Mouse (Mus musculus): ENCODE measurements around the gene Cd164. TPM values are rescaled to one million over a fixed set of nuclear protein-coding genes. Genes with fewer than 3 reads are reported as not detected.

The Cd164 gene
- polyA plus RNA-seq, 1 experiment from 2014 or later = 44.6 TPM

DNA sequence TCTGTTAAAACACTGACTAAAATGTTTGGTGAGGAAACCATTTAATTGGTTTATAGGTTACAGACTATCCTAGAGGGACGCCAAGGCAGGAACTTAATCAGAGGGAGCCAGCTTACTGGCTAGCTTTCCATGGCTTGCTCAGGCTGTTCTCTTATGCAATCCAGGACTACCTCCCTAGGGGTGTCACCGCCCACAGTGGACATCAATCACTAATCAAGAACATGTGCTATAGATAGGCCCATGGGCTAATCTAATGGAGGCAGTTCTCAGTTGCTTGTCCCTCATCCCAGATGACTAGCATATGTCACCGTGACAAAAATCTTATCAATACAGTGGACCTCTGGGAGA is 18.7 kb downstream of the Cd164 start:
- no peak for ATAC-seq (ENCODE audit: low read depth)
- no peaks in the 10 kb centered on the region for H3K36me3 ChIP-seq (ENCODE audit: control insufficient read depth, insufficient read depth, low read length)
- 95% methylated on average over 3 of the region's 3 CpGs for WGBS

DNA sequence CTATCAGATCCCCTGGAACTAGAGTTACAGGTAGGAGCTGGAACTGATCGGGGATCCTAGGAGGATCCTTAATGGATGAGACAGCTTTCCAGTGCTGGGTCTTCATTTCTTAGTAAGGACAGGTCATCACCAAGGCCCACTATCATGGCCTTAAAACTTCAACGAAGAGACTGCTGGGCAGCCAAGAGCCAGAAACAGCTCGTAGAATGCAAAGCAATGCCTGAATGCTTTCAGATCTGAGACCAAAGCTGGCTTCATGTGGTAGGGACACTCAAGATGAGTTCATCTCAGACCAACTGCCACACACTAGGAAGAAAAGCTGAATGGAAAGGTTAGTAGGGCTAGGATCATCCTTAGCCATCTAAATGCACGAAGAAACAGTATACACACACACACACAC is 19.8 kb downstream of the Cd164 start:
- H3K4me2 ChIP-seq (ENCODE audit: low read depth, low read length) = no peak overlapping the region
- no peak for ATAC-seq (ENCODE audit: low read depth)
- H3K36me3 ChIP-seq (ENCODE audit: control insufficient read depth, insufficient read depth, low read length) = no peaks in the 10 kb centered on the region
- no peaks in the 10 kb centered on the region for H3K27me3 ChIP-seq (ENCODE audit: control insufficient read depth, insufficient read depth, low read length)
- H3K4me3 ChIP-seq (ENCODE audit: low read depth, low read length) = no peak overlapping the region
- H3K9ac ChIP-seq (replicated peaks; ENCODE audit: low read depth, low read length) = no peak overlapping the region
- H3K9me3 ChIP-seq (ENCODE audit: control insufficient read depth, low read length) = no peaks in the 10 kb centered on the region
- no peak overlapping the region for H3K27ac ChIP-seq (ENCODE audit: low read depth, low read length)
- H3K4me1 ChIP-seq (ENCODE audit: control insufficient read depth, insufficient read depth, low read length) = no peaks in the 10 kb centered on the region
- 96% methylated on average over 4 of the region's 4 CpGs for WGBS

More for the DNA sequence above, 18.7 kb downstream of the Cd164 start:
- no peak overlapping the region for H3K4me2 ChIP-seq (ENCODE audit: low read depth, low read length)
- H3K9ac ChIP-seq (replicated peaks; ENCODE audit: low read depth, low read length) = no peak overlapping the region
- H3K4me1 ChIP-seq (ENCODE audit: control insufficient read depth, insufficient read depth, low read length) = no peaks in the 10 kb centered on the region
- H3K4me3 ChIP-seq (ENCODE audit: low read depth, low read length) = no peak overlapping the region
- no peaks in the 10 kb centered on the region for H3K27me3 ChIP-seq (ENCODE audit: control insufficient read depth, insufficient read depth, low read length)
- no peak overlapping the region for H3K27ac ChIP-seq (ENCODE audit: low read depth, low read length)
- H3K9me3 ChIP-seq (ENCODE audit: control insufficient read depth, low read length) = no peaks in the 10 kb centered on the region

- Histone ChIP-seq H3K27me3 (ENCODE audit: control insufficient read depth, insufficient read depth, low read length) (no peaks in the 10 kb centered on the region), H3K4me3 (ENCODE audit: low read depth, low read length) (no peak overlapping the region), H3K36me3 (ENCODE audit: control insufficient read depth, insufficient read depth, low read length) (no peaks in the 10 kb centered on the region), H3K9ac (replicated peaks; ENCODE audit: low read depth, low read length) (no peak overlapping the region), H3K9me3 (ENCODE audit: control insufficient read depth, low read length) (no peaks in the 10 kb centered on the region), H3K27ac (ENCODE audit: low read depth, low read length) (no peak overlapping the region), H3K4me1 (ENCODE audit: control insufficient read depth, insufficient read depth, low read length) (no peaks in the 10 kb centered on the region), H3K4me2 (ENCODE audit: low read depth, low read length) (no peak overlapping the region)
- 96% methylated on average over 6 of the region's 6 CpGs for WGBS
- no peak for ATAC-seq (ENCODE audit: low read depth)
These were observed 22.8 kb downstream of the Cd164 start for GRCm38 (mm10) chr10:41542057-41542456.

DNA sequence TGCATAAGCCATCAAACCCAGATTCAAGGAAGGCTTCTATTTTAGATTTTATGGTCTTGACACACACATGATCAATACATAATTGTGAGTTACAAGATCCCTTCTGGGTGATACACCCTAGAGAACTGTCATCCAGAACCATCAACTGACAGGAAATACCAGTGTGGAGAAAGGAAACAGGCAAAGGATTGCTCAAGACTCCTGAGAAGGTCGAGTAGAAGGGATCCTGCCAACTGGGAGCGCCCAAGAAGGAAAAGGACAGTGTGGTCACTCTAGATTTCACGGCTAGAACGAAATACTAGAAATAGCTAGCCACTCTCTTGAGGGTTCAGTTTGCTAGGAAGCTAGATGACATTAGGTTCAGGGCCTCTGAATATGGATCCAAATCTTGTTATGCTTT is 24.2 kb downstream of the Cd164 start:
- 93% methylated on average over 4 of the region's 4 CpGs for WGBS
- Histone ChIP-seq H3K36me3 (ENCODE audit: control insufficient read depth, insufficient read depth, low read length) (no peaks in the 10 kb centered on the region), H3K9ac (replicated peaks; ENCODE audit: low read depth, low read length) (no peak overlapping the region), H3K27ac (ENCODE audit: low read depth, low read length) (no peak overlapping the region), H3K27me3 (ENCODE audit: control insufficient read depth, insufficient read depth, low read length) (no peaks in the 10 kb centered on the region), H3K4me3 (ENCODE audit: low read depth, low read length) (no peak overlapping the region), H3K4me1 (ENCODE audit: control insufficient read depth, insufficient read depth, low read length) (no peaks in the 10 kb centered on the region), H3K9me3 (ENCODE audit: control insufficient read depth, low read length) (no peaks in the 10 kb centered on the region), H3K4me2 (ENCODE audit: low read depth, low read length) (no peak overlapping the region)
- no peak for ATAC-seq (ENCODE audit: low read depth)

DNA sequence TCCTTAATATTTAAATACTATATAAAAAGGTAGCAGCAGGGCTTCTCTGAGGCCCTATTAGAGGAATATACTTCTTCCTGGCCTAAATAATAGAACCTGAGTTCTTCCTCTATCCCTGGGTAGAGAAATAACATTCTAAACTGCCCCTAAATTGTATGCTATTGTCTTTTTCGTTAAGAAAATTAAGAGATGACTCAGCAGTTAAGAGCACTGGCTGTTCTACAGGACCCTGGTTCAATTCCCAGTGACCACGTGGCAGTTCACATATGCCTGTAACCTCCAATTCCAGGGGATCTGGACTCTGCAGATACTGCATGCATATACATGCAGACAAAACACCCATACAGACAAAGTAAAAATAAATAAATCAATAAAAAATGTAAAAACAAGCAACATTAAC is 24.6 kb downstream of the Cd164 start:
- no peak for ATAC-seq (ENCODE audit: low read depth)
- Histone ChIP-seq H3K4me3 (ENCODE audit: low read depth, low read length) (no peak overlapping the region), H3K36me3 (ENCODE audit: control insufficient read depth, insufficient read depth, low read length) (no peaks in the 10 kb centered on the region), H3K4me2 (ENCODE audit: low read depth, low read length) (no peak overlapping the region), H3K4me1 (ENCODE audit: control insufficient read depth, insufficient read depth, low read length) (no peaks in the 10 kb centered on the region), H3K27me3 (ENCODE audit: control insufficient read depth, insufficient read depth, low read length) (no peaks in the 10 kb centered on the region), H3K27ac (ENCODE audit: low read depth, low read length) (no peak overlapping the region), H3K9ac (replicated peaks; ENCODE audit: low read depth, low read length) (no peak overlapping the region), H3K9me3 (ENCODE audit: control insufficient read depth, low read length) (no peaks in the 10 kb centered on the region)
- WGBS = 77% methylated on average over 2 of the region's 2 CpGs

DNA sequence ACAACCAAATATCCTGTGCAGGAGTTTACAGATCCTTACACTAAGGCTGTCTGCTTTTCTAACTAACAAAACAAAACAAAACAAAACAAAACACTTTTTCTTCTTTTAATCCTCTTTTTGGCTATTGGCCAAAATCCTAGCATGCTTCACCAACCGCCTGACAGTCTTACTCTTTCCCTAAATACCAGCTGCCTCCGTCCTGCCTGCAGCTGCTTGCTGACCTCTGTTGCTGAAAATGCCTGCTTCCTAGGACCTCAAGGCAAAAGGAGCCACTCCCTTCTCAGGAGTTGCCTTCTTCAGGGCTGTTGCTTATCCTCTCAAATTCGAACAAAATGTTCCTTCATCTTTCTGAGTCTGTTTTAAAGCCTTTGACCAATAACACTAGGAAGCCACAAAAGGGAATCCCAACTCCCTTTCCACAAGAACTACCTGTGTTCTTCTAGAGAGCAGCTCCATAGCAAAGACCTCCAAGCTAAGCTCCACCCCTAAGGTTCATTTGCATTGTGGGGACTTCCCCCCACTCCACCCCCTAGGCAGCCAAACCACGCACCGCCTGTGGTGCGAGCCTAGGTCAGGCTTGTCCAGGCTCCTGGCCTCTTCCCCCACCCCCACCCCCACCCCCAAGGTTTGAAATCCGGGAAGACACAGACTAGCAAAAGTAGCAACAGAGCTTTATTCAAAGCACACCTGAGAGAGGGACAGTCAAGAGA is 25.4 kb downstream of the Cd164 start:
- ATAC-seq (ENCODE audit: low read depth) = no peak
- Histone ChIP-seq H3K9me3 (ENCODE audit: control insufficient read depth, low read length) (no peaks in the 10 kb centered on the region), H3K36me3 (ENCODE audit: control insufficient read depth, insufficient read depth, low read length) (no peaks in the 10 kb centered on the region)

DNA sequence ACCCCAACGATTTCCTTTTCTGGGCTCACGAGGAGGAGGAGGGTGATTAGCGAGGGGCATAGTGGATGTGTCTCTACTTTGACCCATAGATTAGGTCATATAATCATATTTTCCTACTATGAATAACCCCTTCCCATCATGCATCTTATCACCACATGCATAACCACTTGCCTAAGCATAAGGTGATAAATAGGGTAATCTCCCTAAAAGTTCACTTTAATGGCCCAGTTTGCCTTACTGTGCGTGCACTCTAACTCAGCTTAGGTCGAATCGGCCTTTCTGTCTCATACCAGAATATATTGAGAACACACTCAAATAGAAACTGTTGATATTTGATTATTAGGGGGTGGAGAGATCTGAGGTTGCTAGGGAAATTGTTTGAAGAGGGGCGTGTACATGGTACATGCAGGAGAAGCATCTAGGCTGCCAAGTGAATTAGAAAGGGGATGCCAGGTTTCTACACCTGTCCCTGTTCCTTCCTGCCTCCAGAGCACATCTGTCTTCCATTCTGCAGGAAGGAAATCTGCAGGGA is 26.1 kb downstream of the Cd164 start:
- no peak overlapping the region for H3K27ac ChIP-seq (ENCODE audit: low read depth, low read length)
- no peak overlapping the region for H3K4me3 ChIP-seq (ENCODE audit: low read depth, low read length)
- H3K4me2 ChIP-seq (ENCODE audit: low read depth, low read length) = no peak overlapping the region
- no peak for ATAC-seq (ENCODE audit: low read depth)
- 72% methylated on average over 7 of the region's 7 CpGs for WGBS
- H3K4me1 ChIP-seq (ENCODE audit: control insufficient read depth, insufficient read depth, low read length) = no peaks in the 10 kb centered on the region
- H3K27me3 ChIP-seq (ENCODE audit: control insufficient read depth, insufficient read depth, low read length) = no peaks in the 10 kb centered on the region
- no peak overlapping the region for H3K9ac ChIP-seq (replicated peaks; ENCODE audit: low read depth, low read length)
- no peaks in the 10 kb centered on the region for H3K36me3 ChIP-seq (ENCODE audit: control insufficient read depth, insufficient read depth, low read length)
- H3K9me3 ChIP-seq (ENCODE audit: control insufficient read depth, low read length) = no peaks in the 10 kb centered on the region

More for the DNA sequence above, 25.4 kb downstream of the Cd164 start:
- no peak overlapping the region for H3K9ac ChIP-seq (replicated peaks; ENCODE audit: low read depth, low read length)
- no peaks in the 10 kb centered on the region for H3K27me3 ChIP-seq (ENCODE audit: control insufficient read depth, insufficient read depth, low read length)
- 5% methylated on average over 7 of the region's 7 CpGs for WGBS
- H3K4me2 ChIP-seq (ENCODE audit: low read depth, low read length) = no peak overlapping the region
- H3K4me3 ChIP-seq (ENCODE audit: low read depth, low read length) = no peak overlapping the region
- H3K27ac ChIP-seq (ENCODE audit: low read depth, low read length) = no peak overlapping the region
- no peaks in the 10 kb centered on the region for H3K4me1 ChIP-seq (ENCODE audit: control insufficient read depth, insufficient read depth, low read length)

DNA sequence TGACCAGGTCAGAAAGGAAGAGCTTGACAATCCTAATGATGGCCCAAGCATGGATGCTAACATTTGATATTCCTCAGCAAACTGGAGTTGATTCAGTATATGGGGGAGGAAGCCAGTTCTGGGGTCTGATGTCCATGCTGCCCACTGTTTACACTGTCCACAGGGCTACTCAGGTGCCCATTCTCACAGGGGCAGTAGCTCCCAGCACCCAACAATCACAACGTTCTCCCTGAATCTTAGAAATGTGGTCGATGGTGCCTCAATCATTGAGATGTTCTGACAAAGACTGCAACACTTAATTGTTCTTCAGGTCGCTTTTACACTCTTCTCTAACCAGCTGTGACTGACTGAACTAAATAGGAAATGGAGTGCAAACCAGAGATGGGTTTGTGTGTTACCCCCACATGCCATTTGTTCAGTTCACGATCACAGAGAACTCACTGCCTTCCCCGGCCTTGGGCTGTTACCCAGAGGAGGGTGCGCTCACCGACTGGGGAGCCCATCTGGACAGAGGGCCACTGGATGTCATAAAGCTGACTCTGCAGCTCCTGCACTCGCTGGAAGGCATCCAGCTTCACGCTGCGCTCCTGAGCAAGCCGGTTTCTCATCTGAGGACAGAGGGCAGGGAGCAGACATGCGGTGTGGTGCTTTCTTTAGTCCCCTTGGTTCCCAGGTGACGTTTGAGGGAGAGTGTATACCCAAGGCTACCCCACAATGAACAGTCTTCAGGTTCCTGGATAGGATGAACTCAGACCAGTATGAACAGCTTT is 27.4 kb downstream of the Cd164 start:
- Histone ChIP-seq H3K4me3 (ENCODE audit: low read depth, low read length) (no peak overlapping the region), H3K27me3 (ENCODE audit: control insufficient read depth, insufficient read depth, low read length) (no peaks in the 10 kb centered on the region), H3K27ac (ENCODE audit: low read depth, low read length) (no peak overlapping the region), H3K36me3 (ENCODE audit: control insufficient read depth, insufficient read depth, low read length) (no peaks in the 10 kb centered on the region), H3K9me3 (ENCODE audit: control insufficient read depth, low read length) (no peaks in the 10 kb centered on the region), H3K4me1 (ENCODE audit: control insufficient read depth, insufficient read depth, low read length) (no peaks in the 10 kb centered on the region), H3K4me2 (ENCODE audit: low read depth, low read length) (no peak overlapping the region), H3K9ac (replicated peaks; ENCODE audit: low read depth, low read length) (no peak overlapping the region)
- 50% methylated on average over 13 of the region's 13 CpGs for WGBS
- no peak for ATAC-seq (ENCODE audit: low read depth)

GRCm38 (mm10) chr10:41550711-41551110 is 31.5 kb downstream of the Cd164 start:
- no peak overlapping the region for H3K9ac ChIP-seq (replicated peaks; ENCODE audit: low read depth, low read length)
- H3K9me3 ChIP-seq (ENCODE audit: control insufficient read depth, low read length) = no peaks in the 10 kb centered on the region
- H3K4me1 ChIP-seq (ENCODE audit: control insufficient read depth, insufficient read depth, low read length) = no peaks in the 10 kb centered on the region
- 84% methylated on average over 7 of the region's 7 CpGs for WGBS
- no peaks in the 10 kb centered on the region for H3K36me3 ChIP-seq (ENCODE audit: control insufficient read depth, insufficient read depth, low read length)
- H3K4me2 ChIP-seq (ENCODE audit: low read depth, low read length) = no peak overlapping the region
- no peak overlapping the region for H3K27ac ChIP-seq (ENCODE audit: low read depth, low read length)
- ATAC-seq (ENCODE audit: low read depth) = no peak
- no peak overlapping the region for H3K4me3 ChIP-seq (ENCODE audit: low read depth, low read length)
- H3K27me3 ChIP-seq (ENCODE audit: control insufficient read depth, insufficient read depth, low read length) = no peaks in the 10 kb centered on the region

Measured in neural tube, embryonic 14.5 days (tissue).